Mouse (Mus musculus): Measurements from ENCODE around the gene Med27. TPM values are rescaled to one million over a fixed set of nuclear protein-coding genes. Genes with fewer than 3 reads are reported as not detected.

Med27 gene
- polyA plus RNA-seq, 1 experiment from 2014 or later: 63.3 TPM

DNA sequence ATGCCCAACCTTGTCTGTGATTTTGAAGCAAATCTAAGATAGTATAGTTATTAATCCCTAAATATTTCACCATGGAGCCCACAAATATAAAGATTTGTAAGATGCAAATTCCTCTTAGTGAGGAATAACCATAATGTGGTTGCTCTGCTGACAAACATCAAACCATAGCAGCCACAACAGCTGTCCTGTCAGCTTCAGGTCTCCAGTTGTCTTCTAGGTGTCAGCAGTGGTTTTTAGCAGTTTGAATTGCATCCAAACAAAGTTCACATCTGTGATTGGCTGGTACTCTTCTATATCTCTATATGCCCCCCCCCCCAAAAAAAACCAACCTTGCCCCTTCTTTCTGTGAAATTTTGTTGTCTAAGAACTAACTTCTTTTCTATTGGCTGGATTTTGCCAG lies 95.7 kb downstream of the Med27 start:
- Histone ChIP-seq H3K4me3 (no peak overlapping the region), H3K9me3 (no peaks in the 10 kb centered on the region), H3K27me3 (ENCODE audit: poor library complexity, severe bottlenecking) (no peaks in the 10 kb centered on the region), H3K27ac (no peak overlapping the region), H3K4me1 (peaks cover 66% of the 10 kb centered on the region), H3K36me3 (replicated peaks) (no peaks in the 10 kb centered on the region)
- DNase-seq (ENCODE audit: extremely low spot score, low spot score): no peak

GRCm38 (mm10) chr2:29443626-29444217 lies 97.1 kb downstream of the Med27 start:
- no peaks in the 10 kb centered on the region for H3K36me3 ChIP-seq (replicated peaks)
- 81% methylated on average over 2 of the region's 2 CpGs for WGBS
- DNase-seq (ENCODE audit: extremely low spot score, low spot score): no peak
- H3K27me3 ChIP-seq (ENCODE audit: poor library complexity, severe bottlenecking): no peaks in the 10 kb centered on the region
- H3K4me1 ChIP-seq: peaks cover 65% of the 10 kb centered on the region
- no peaks in the 10 kb centered on the region for H3K9me3 ChIP-seq
- peak overlapping the region; percentile 45 for H3K27ac ChIP-seq
- no peak overlapping the region for H3K4me3 ChIP-seq

- DNase-seq (ENCODE audit: extremely low spot score, low spot score): no peak
- Histone ChIP-seq H3K27me3 (ENCODE audit: poor library complexity, severe bottlenecking) (no peaks in the 10 kb centered on the region), H3K4me1 (peaks cover 69% of the 10 kb centered on the region), H3K27ac (no peak overlapping the region), H3K36me3 (replicated peaks) (no peaks in the 10 kb centered on the region), H3K4me3 (no peak overlapping the region), H3K9me3 (no peaks in the 10 kb centered on the region)
- 89% methylated on average over 7 of the region's 7 CpGs for WGBS
Measured at GRCm38 (mm10) chr2:29448476-29449002, 101.9 kb downstream of the Med27 start.

GRCm38 (mm10) chr2:29451368-29451999 lies 104.9 kb downstream of the Med27 start:
- 86% methylated on average over 14 of the region's 14 CpGs for WGBS
- Histone ChIP-seq H3K4me3 (no peak overlapping the region), H3K27me3 (ENCODE audit: poor library complexity, severe bottlenecking) (no peaks in the 10 kb centered on the region), H3K9me3 (no peaks in the 10 kb centered on the region), H3K27ac (no peak overlapping the region), H3K4me1 (peaks cover 77% of the 10 kb centered on the region), H3K36me3 (replicated peaks) (no peaks in the 10 kb centered on the region)
- no peak for DNase-seq (ENCODE audit: extremely low spot score, low spot score)

DNA sequence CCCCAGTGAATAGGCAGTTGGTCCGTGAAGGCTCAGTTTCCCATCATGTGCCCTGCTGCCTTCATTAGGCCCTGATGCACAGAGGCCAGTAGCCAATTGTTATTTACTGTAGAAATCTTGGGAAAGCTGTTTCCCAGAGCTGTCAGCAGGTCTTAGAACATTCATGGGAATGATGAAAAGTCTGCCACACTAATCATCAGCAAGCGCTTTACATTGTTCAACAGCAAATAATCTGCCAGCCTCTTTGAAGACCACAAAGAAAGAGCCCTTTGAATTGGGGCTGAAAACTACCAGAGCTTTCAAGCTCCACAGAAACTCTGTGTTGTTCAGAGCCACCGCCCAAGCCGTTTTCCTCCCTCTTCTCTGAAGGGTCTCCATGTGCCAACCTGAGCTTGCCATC lies 106.8 kb downstream of the Med27 start:
- Histone ChIP-seq H3K4me3 (no peak overlapping the region), H3K27me3 (ENCODE audit: poor library complexity, severe bottlenecking) (no peaks in the 10 kb centered on the region), H3K4me1 (peaks cover 76% of the 10 kb centered on the region), H3K36me3 (replicated peaks) (no peaks in the 10 kb centered on the region), H3K27ac (peak overlapping the region; percentile 63), H3K9me3 (no peaks in the 10 kb centered on the region)
- WGBS: 75% methylated on average over 4 of the region's 4 CpGs
- no peak for DNase-seq (ENCODE audit: extremely low spot score, low spot score)

DNA sequence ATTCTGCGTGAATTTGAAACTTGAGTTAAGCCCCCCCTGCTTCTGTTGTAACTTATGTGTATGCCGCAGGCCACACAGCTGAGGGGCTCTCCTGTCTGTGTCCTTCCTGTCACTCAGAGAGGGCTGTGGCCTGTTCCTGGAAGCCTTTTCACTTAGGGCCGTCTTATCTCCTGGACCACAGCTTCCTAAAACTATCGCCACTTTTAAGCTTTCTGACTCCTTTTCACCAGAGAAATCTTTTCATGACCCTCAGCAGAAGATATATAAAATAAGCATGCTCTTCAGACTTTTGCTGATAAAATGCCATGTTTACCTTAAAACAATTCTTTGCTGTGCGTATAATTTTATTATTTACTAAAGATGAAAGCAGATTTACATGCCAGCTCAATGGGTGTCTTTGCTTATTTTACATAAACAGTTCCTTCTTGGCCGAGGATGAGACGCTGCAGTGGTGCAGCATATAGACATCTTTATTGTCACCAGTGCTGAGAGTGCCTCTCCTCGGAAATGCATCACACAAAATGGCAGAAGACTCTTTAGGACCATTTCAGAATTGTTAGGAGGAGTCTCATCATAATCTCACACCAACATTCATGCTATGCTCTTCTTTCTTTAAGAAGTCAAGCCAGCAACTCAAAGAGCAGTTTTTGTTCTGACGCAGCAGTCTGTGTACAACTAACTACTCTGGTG lies 110.2 kb downstream of the Med27 start:
- 84% methylated on average over 9 of the region's 9 CpGs for WGBS
- DNase-seq (ENCODE audit: extremely low spot score, low spot score): no peak
- no peak overlapping the region for H3K27ac ChIP-seq
- H3K4me1 ChIP-seq: peaks cover 47% of the 10 kb centered on the region
- H3K36me3 ChIP-seq (replicated peaks): no peaks in the 10 kb centered on the region
- no peaks in the 10 kb centered on the region for H3K27me3 ChIP-seq (ENCODE audit: poor library complexity, severe bottlenecking)
- H3K4me3 ChIP-seq: no peak overlapping the region
- no peaks in the 10 kb centered on the region for H3K9me3 ChIP-seq

GRCm38 (mm10) chr2:29457677-29458076 lies 111.1 kb downstream of the Med27 start:
- 86% methylated on average over 2 of the region's 2 CpGs for WGBS
- no peak for DNase-seq (ENCODE audit: extremely low spot score, low spot score)
- H3K4me3 ChIP-seq: no peak overlapping the region
- peaks cover 43% of the 10 kb centered on the region for H3K4me1 ChIP-seq
- no peaks in the 10 kb centered on the region for H3K36me3 ChIP-seq (replicated peaks)
- no peaks in the 10 kb centered on the region for H3K27me3 ChIP-seq (ENCODE audit: poor library complexity, severe bottlenecking)
- H3K27ac ChIP-seq: no peak overlapping the region
- no peaks in the 10 kb centered on the region for H3K9me3 ChIP-seq

DNA sequence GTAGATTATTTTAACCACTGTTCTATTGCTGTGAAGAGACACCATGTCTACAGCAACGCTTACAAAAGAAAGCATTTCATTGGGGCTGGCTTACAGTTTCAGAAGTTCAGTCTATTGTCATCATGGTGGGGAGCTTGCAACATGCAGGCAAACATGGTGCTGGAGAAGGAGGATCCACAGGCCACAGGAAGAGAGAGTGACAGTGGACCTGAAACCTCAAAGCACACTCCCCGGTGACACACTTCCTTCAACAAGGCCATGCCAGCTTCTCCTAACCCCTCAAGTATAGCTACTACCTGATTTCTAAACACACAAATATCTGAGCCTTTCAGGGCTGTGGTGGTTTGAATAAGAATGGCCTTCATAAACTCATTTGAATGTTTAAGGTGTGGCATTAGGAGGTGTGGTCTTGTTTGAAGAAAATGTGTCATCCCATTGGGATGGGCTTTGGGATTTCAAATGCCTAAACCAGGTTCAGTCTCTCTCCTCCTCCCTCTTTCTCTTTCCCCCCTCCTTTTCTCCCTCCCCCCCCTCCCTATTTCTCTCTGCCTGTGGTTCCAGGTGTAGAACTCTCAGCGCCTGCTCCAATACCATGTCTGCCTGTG lies 111.8 kb downstream of the Med27 start:
- no peaks in the 10 kb centered on the region for H3K9me3 ChIP-seq
- H3K27me3 ChIP-seq (ENCODE audit: poor library complexity, severe bottlenecking): no peaks in the 10 kb centered on the region
- 97% methylated on average over 3 of the region's 3 CpGs for WGBS
- no peak overlapping the region for H3K27ac ChIP-seq
- peaks cover 35% of the 10 kb centered on the region for H3K4me1 ChIP-seq
- H3K4me3 ChIP-seq: no peak overlapping the region
- DNase-seq (ENCODE audit: extremely low spot score, low spot score): no peak
- H3K36me3 ChIP-seq (replicated peaks): no peaks in the 10 kb centered on the region

DNA sequence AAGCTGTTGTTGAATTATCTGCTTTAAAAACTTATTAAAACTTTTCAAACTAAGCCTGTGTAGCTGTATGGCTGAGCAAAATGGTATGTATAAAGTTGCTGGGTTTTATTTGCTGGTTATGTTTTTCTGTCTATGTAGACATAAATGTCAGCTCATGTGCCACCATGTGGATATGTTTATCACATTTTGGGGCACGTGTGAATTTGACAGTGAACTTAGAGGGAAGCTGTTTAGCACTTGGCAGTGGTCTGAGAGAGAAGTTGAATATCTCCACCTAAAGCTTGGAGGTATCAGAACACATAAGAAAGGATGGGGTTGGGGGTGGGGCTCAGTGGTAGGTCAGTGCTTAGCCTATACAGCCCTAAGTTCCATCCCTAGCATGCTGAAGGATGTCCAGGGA lies 113.0 kb downstream of the Med27 start:
- no peak overlapping the region for H3K4me3 ChIP-seq
- no peak for DNase-seq (ENCODE audit: extremely low spot score, low spot score)
- H3K9me3 ChIP-seq: no peaks in the 10 kb centered on the region
- no peaks in the 10 kb centered on the region for H3K27me3 ChIP-seq (ENCODE audit: poor library complexity, severe bottlenecking)
- WGBS: 93% methylated on average over 1 of the region's 1 CpGs
- no peak overlapping the region for H3K27ac ChIP-seq
- no peaks in the 10 kb centered on the region for H3K36me3 ChIP-seq (replicated peaks)
- peaks cover 27% of the 10 kb centered on the region for H3K4me1 ChIP-seq

- Histone ChIP-seq H3K9me3 (no peaks in the 10 kb centered on the region), H3K27me3 (ENCODE audit: poor library complexity, severe bottlenecking) (no peaks in the 10 kb centered on the region), H3K4me1 (peaks cover 27% of the 10 kb centered on the region), H3K36me3 (replicated peaks) (no peaks in the 10 kb centered on the region), H3K4me3 (no peak overlapping the region), H3K27ac (no peak overlapping the region)
- WGBS: 97% methylated on average over 2 of the region's 2 CpGs
- no peak for DNase-seq (ENCODE audit: extremely low spot score, low spot score)
Measured at GRCm38 (mm10) chr2:29461841-29462240, 115.2 kb downstream of the Med27 start.

DNA sequence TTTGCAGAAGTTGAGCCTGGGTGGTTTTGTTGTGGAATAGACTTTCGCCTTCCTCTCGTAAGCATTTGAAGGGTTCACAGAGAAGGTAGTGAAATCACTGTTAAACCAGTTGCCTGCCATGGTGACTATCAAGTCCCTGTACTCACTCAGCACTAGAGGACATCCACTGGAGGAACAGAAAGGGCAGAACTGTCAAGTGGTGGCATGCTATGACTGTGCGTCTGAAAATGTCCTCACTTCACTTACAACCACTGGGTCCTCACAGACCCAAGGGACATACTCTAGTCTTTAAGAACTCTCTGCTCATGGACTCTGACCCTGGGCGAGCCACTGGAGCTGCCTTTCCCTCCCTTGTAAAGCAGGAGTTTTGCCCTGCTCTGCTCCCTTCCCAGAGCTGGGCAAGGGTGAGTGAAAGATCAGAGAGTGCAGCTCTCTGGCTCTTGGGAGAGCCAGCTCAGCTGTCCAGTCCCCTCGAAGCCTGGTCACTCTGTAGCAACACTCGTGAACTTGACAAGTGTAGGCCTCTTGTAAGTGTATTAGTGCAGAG lies 116.5 kb downstream of the Med27 start:
- Histone ChIP-seq H3K4me3 (no peak overlapping the region), H3K36me3 (replicated peaks) (no peaks in the 10 kb centered on the region), H3K27ac (0 out of 2 replicates have a peak overlapping the region, but pooled peaks have one; percentile 31), H3K27me3 (ENCODE audit: poor library complexity, severe bottlenecking) (no peaks in the 10 kb centered on the region), H3K9me3 (no peaks in the 10 kb centered on the region), H3K4me1 (peaks cover 26% of the 10 kb centered on the region)
- WGBS: 91% methylated on average over 6 of the region's 6 CpGs
- no peak for DNase-seq (ENCODE audit: extremely low spot score, low spot score)

- Histone ChIP-seq H3K36me3 (replicated peaks) (no peaks in the 10 kb centered on the region), H3K27ac (peak overlapping the region; percentile 15; the same call in 1 of the 2 replicates), H3K27me3 (ENCODE audit: poor library complexity, severe bottlenecking) (no peaks in the 10 kb centered on the region), H3K4me3 (no peak overlapping the region), H3K9me3 (no peaks in the 10 kb centered on the region), H3K4me1 (peaks cover 38% of the 10 kb centered on the region)
- 77% methylated on average over 9 of the region's 9 CpGs for WGBS
- DNase-seq (ENCODE audit: extremely low spot score, low spot score): no peak
Measured at GRCm38 (mm10) chr2:29464851-29465648, 118.4 kb downstream of the Med27 start.

Measured in forebrain, embryonic 10.5 days (tissue).